Mouse (Mus musculus): Measurements from ENCODE around the gene Sema4a.

Gene Sema4a

GRCm38 (mm10) chr3:88460983-88461696, at the start of gene Sema4a:
Gene Sema4a (minus strand): TSS chr3:88461182.
- no peak for DNase-seq

- peak; percentile 94 for DNase-seq
Measured at GRCm38 (mm10) chr3:88509692-88510420, 48.9 kb upstream of the Sema4a start, which contains the start of gene Lmna. Gene Lmna (minus strand): TSS chr3:88509956.

DNA sequence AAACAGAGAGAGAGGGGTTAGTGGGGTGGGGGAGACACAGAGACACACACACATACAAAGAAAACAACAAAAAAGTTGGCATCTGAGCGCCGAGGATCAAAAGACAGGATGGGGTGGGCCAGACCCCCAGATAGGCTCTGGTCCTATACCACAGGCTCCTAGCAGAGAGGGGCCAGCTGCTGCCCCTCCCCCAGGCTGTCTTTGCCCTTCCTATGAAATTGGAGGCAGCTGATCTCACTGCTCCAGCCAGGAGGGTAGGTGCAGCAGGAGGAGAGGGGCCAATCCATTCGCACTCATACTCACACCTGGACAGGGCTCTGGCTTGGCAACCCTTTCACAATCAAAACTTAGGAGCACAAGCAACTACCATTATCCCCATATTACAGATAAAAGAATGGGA, 48.3 kb upstream of the Sema4a start:
- peak; percentile 49 for DNase-seq

DNA sequence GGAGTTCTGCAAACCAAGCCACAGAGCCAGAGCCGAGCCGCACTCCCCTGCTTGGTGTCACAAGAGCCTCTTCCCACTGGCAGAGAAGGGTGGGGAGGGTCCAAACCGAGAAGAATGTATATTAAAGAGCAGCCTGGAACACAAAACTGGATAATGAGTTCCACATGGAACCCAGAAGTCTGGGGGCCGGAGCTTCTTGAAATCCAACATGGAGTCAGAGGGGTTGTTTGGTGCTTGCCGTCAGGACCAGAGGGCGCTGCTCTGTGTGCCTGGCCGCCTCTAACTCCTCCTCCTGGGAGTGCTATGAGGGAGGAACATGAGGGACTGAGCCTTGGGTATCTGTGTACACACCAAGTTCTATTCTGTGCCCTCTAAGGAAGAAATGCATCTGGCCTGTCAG, 44.8 kb upstream of the Sema4a start:
- DNase-seq = no peak

DNA sequence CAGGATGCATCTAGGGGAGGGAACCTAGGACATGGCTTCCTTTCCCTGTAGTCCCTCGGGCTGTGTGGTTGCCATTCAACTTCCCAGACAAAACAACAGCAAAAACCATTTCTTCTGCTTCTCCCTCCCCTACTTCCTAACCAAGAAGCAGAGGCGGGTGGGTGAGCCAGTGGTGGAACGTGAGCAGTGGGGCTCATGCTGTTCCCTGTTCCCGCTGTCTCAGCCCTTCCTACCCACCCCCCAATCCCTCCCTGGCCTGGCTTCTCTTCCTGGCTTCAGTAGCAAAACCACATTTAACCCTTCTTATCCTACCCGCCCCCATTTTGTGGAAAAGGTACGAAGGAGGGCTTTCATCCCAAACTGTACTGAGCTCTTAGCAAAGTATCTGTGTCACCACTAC, 44.1 kb upstream of the Sema4a start:
- DNase-seq = no peak

DNA sequence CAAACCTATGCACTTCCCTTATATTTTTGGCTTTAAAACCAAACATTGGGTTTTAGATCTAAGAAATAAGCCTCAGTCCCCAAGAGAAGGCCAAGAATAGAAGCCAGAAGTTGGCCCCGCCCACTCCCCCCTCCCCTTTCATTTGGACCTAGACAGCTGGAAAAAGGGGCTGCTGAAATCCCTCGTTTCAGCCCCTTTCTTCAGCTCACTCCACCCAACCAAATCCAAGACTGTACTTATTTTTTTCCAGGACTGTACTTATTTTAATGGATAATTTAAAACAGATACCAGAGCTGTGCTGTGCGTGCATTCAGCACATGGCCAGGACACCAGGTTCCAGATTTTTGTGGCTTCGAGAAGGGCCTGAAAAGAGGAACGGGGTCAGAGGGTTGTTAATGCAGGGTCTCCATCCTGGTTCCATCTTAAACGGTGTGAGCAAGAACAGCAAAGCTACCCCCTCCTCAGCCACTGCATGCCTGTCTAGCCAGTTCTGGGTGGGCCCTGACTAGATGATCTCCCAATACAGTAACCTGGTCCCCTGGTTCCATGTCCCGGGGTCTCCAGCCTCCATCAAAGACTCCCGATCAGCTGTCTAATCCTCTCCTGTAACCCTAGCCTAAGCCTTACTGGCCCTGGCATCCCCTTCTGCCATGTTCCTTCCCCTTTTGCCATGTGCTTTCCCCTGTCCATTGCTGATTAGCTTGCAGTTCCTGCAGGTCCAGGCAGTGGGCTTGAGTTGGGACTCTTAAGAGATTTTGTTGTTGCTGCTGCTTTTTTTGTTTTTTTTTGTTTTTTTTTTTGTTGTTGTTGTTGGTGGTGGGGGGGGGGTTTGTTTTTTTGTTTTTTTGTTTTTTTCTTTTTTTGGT, 43.1 kb upstream of the Sema4a start:
- no peak for DNase-seq

- no peak for DNase-seq
Measured at GRCm38 (mm10) chr3:88503505-88503863, 42.5 kb upstream of the Sema4a start.

DNA sequence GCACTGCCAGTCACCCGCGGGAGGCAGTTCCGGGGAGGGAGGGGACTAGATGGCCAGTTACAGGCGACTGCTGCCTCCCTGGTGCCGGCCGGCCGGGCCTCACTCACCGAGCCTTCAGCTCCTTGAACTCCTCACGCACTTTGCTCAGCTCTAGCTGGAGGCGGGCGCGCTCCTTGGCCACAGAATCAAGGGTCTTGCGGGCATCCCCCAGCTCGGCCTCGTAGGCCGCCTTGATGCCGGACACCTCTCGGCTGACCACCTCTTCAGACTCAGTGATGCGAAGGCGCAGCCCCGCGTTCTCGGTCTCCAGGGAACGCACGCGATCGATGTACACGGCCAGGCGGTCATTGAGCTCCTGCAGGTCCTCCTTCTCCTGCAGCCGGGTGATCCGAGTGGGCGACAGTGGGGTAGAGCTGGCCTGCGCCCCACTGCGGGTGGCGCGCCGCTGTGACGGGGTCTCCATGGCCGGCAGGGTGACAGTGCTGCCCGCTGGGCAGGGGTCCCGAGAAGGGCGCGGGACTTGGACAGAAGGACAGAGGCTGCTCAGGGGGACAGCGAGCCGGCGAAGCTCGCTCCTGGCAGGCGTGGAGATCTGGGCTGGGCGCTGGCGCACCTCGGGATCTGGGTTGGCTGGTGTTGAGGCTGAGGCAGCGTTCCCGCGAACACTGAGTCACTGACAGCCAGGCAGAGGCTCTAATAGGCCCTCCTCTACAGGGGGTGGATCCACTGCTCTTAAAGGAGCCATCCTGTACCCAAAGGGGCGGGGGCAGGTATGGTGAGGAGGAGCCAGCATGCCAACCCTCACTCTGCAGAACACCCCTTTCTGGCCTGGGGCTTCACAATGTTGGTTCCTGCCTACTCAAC, 41.9 kb upstream of the Sema4a start:
- DNase-seq = no peak

DNA sequence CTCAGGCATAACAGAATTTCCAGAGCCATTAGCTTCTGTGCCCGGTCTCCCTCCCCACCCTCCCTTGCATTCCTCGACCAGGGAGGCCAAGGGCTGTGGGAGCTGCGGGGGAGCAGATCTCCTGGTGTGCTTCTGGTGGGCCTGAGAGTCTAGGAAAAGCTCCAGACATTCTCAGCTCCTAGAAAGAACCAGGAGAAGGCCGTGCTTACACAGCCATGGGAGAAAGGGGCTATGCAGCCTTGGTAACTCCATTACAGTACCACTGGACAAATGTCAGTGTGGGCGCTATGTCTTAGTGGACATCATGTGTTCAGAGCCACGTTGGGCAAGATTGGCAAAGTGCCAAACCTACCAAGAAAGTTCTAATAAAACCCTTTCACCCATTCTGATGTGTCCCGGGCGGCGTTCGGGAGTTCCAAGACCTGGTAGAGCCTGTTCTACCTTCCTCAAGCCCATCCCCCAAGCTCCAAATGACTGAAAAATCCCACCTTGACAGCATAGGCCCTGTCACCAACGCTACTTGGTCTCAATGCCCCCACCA, 41.1 kb upstream of the Sema4a start:
- DNase-seq = no peak

- DNase-seq = no peak
Measured at GRCm38 (mm10) chr3:88501366-88502030, 40.5 kb upstream of the Sema4a start.

DNA sequence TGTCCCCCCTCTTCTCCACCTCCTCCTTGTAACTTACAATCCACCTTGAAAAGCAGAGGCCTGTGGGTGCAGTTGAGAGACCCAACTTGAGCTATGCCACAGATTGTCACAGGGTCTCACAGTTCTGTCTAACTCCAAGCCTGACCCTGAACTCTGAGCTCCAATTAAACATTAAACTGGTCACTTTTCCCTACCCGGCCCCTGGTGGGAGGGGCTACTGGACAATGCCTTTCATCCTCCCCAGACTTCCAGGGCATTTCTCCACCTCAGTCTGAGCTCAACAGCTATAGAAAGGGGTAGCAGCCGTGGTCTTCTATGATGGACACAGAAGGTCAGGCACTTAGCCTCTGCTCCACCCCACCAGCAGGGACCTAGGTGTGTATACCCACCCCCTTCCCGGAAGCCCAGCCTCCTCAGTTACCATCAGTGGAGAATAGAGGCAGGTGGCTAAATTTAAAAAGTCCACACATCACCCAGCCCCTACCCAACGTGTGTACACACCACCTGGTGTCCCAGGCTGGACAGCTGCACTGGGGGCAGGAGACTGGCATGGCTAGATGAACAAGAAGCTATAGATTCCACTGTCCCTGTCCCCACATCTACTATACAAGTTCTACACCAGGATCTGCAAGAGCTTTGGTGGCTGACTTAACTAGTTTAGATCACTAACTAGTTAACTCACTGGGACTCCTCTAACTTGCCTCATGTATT, 39.8 kb upstream of the Sema4a start:
- DNase-seq = no peak

GRCm38 (mm10) chr3:88500087-88500486, 39.1 kb upstream of the Sema4a start:
- DNase-seq = no peak

DNA sequence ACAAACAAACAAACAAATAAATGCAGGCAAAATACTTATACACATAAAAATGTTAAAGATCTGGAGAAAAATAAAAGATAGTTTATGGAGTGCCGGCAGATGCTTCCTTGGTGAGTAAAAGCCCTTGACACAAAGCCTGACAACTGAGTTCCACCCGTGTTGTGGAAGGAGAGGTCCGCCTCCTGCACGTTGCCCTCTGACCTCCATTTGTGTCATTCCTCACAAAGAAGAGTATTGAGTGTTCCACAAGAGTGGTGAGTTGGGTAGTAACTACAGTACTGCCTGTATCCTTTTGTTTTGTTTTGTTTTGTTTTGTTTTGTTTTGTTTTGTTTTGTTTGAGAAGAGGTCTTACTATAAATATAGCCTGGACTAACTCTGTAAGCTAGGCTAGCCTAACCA, 38.6 kb upstream of the Sema4a start:
- DNase-seq = no peak

- no peak for DNase-seq
Measured at GRCm38 (mm10) chr3:88495741-88496415, 34.9 kb upstream of the Sema4a start.

DNA sequence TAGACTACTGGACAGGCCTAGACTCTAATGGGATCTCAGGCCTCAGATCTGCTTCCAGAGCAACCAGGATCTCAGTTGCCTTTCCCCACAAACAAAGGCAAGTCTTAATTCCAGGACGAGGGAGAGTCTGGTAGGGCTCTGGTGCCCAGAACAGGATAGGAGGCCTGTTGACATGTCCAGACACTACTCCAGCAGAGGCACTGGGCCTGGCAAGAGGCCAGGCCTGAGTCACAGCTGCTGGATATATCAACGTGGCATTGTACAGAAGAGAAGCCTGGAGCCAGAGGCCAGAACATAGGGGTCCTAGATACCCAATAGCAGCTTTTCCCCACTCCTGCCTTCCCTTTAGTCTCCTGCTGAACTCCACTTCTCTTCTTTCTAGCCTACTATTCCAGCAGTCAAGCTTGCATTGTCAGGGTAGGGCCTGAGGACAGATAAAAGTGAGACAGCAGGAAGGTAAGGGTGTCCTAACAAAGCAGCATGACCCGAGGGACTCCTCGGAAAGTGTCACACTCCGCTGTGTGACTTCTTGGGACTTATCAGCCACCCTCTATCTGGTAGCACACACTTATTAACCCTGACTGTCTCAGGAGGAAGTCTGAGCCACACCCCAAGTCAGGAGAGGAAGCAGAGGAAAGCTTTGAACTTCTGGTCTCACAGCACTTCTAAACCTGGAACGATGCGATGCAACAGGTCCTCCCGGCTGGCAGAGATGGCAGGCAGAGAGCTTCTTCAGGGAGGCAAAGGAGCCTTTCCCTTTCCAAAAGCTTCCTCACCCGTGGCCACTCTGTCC, 34.0 kb upstream of the Sema4a start:
- no peak for DNase-seq

DNA sequence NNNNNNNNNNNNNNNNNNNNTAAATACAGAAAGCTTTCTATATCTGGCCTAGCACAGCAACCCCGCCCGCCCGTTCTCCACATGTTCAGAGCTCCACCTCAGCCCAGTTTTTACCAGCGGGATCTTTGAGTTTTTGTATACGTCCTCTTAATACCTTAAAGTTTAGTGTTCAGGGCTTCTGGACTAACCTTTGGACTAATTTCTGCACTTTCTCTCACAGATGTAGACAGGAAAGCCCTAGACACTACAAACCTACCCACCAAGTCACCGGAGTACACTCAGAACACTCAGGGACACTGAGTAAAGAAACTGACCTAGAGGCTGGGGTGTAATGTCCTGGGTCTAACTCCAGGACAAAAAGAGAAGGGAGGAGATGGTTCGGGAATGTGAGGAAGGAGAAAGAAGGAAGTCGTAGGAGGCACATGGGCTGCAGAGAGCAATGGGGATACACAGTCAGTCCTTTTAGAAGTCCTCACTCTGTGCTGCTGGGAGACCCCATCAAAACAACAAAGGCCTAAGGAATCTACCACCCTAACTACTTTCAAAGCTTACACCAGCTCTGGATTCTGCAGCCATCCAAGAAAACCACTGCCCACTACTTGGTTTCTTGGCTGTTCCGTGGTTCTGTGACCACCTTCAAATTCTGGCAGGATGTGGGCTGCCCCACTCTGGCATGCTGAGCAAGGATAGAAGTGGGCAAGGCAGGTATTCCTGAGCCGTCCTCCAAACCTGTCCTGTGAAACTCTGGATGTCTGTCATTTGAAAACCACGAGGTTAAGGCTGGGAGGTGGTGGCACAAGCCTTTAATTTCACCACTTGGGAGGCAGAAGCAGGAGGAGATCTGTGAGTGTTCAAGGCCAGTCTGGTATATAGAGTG, 33.0 kb upstream of the Sema4a start:
- DNase-seq = no peak

DNA sequence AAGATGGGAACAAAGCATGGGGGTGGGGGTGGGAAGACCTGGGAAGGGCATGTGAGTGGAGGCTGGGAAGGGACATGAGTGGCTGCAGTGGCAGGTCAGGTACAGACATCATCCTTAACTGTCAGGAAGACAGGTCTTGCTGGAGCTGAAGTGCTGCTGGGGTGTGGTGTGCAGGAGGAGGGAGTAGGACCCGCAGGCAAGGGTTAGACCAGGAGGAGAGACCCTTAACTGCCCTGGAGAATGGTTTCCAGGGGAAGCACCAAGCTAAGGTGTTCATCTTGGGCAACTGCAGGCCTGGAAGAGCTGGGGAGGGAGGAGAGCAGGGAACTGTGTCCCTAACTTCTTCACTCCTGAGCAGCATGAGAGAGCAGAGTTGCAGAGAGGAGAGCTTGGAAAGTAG, 26.4 kb upstream of the Sema4a start:
- no peak for DNase-seq

DNA sequence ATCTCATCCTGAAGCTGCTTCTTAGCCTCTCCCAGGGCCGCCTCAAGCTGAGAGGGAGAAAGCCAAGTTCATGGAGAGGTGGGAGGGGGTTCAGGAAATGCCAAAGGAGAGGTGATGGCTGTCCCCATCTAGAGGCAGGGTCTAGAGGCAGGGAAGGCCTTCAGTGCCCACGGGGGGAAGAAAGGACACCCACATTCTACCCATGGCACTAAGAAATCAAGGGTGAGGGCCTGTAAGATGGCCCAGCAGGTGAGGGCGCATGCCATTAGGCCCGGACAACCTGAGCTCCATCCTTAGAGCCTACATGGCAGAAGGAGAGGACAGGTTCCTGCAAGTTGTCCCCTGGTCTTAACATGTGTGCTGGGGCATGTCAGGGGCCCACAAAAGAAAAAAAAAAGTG, 25.9 kb upstream of the Sema4a start:
- DNase-seq = no peak

GRCm38 (mm10) chr3:88486043-88486442, 25.1 kb upstream of the Sema4a start:
- no peak for DNase-seq

Measured in thymus, postnatal 25 days (tissue).